Mouse (Mus musculus) ovary, postnatal 10 days (tissue): Measurements from ENCODE around the gene Arfgap2.

ENCODE experiments used
- DNase-seq: peaks from one replicate; pipeline ENCODE4 v3.0.0; 2022; ENCODE audit warnings: low spot score

Arfgap2 gene

DNA sequence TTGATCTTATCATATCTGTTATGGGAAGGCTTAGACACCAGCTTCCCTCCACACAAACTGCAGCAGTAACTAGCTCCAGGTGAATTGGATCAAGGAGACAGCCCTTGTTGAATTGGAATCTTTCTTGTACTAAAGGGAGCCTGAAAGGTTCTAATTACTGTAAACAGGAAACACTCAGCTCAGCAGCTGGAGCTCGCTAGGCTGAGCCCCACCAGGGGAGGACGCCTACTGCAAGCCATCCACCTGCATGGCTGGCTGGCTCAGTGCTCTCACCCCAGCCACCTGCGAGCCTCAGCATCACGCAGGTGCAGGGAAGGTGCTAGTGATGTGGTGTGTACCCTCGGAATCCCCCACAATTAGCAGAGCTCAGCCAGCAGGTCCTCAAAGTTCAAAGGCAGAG lies 43.9 kb downstream of the Arfgap2 start:
- DNase-seq, result no peak

DNA sequence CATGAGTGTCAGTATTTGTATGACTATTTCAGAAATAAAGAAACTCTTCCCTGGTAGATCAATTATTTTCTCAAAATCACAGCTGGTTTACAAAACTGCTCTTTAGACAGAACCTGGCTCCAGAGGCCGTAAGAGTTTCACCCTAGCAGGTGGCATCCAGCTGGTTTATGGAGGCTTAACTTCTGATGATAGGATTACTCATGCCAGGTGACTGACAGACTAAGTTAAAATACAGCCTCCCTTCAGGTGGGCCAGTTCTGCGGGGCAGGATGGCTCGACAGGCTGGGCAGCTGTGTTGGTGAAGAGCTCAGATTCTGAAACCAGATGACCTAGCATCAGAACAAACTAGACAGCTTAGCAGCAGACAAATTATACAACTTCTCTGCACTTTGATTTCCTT lies 44.8 kb downstream of the Arfgap2 start:
- DNase-seq, result no peak

GRCm38 (mm10) chr2:91312578-91313311 lies 48.0 kb downstream of the Arfgap2 start:
- DNase-seq, result no peak

- DNase-seq, result no peak
Measured at GRCm38 (mm10) chr2:91314184-91314583, 49.4 kb downstream of the Arfgap2 start.

DNA sequence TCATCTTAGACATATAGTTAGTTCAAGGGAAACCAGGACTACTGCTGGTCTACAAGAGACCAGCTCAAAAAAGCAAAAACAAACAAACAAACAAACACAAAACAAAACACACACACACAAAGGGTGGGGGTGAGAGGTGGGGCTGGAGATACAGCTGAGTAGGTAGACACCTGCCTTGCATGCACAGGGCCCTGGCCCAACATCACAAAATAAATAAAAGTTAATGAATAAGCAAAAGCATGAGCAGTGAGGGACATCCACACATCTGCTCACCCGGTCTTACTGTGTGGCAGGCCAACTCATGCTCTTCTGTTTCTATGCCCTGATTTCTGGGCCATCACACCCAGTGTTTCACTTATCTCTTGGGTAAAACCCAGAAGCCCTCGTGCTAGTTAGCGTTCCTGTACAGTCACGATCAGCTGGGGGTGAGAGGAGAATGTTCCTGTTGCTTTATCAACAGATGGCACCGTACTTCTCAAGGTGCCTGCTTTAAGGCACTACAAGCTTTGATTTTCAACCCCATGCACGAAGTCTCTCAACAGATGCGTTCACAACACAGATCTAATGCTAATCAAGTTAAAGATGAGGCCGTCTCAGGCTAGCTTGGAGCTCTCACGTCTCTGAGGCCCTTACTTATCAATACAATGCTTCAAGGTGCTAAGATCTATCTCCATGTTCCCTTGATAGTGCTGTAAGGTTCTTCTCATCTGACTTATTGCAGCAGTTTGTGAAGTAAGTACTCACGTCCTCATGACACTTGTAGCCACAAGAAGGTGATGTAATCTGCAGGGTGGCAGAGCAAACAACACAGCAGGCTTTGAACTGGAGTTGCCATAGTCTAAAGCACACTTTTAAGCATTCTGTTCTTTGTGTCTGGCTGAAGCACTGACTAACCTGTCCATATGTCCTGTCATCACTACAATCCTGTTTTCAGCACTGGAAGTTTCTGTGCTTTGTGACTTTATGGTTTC lies 56.1 kb downstream of the Arfgap2 start:
- DNase-seq, result no peak

DNA sequence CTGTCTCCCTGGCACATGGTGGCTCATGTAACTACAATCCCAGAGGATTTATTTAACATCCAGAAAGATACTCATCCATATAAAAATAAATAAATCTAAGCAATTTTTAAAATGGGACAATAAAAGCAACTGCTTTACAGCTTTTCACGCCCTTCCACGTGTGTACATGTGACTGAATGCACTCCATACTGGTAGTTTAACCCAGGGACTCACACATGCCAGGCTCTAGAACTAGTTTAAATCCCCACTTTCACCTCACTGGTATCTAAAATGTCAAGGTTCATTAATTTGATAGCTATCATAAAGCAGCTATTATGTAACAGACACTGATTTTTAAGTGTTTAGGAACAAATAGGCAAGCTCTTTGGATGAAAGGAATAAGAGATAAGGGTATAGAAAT lies 57.1 kb downstream of the Arfgap2 start:
- no peak for DNase-seq

- DNase-seq, result no peak
Measured at GRCm38 (mm10) chr2:91322490-91322889, 57.7 kb downstream of the Arfgap2 start.

DNA sequence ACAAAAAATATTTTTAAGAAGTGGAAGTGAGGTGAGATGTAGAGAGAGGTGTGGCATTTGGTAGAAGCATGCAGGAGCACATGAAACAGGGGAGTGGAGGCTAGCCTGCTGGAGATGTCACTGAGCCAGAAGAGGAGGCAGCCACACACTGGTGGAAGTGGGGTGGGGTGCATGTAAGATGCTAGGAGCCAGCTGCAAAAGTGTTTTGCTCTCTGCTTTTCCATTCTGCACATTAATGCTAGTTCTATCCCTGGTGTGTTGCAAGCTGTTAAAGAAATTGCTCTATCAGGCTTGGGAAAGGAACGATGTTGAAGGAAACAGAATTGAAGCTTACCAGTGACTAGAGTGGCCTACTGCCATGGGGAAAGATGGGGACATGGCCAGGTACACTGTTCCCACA lies 59.6 kb downstream of the Arfgap2 start:
- DNase-seq, result no peak

DNA sequence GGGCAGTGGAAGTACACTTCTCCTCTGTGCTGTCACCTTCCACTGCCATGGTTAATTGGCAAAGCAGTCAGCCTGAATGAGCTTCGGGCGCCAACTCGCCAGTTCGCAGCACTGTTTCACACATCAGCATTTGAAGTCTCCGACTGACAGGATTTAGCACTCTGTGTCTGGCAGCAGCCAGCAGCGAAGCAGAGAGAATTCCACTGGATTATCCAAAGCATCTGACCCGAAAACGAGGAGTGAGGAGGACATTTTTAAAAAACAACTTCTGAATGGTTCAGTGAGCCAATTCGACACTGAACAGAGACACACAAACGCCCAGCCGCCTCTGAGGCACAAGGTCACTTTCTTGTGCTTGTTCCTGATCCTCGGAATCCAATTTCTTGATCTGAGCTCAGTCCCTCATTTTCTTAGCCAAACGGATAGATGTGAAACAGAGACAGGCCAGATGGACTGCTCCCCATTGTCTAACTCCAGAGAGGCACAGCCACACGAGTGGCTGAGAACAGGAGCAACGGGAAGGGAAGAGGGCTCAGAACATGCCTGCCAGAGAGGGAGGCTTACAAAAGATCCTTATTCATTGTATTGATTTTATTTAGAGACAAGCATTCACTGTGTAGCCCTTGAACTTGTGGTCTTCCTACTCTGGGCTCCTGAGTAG lies 60.1 kb downstream of the Arfgap2 start:
- no peak for DNase-seq
